Mouse (Mus musculus): ENCODE results near the gene Ube4b. TPM values are rescaled to one million over a fixed set of nuclear protein-coding genes. Genes with fewer than 3 reads are reported as not detected.

The Ube4b gene
- total RNA-seq, 2 experiments from 2014 or later: 26.3 to 31.7 TPM

Other genes starting within 250 kb of the Ube4b start
- gene Kif1b, start 119.1 kb downstream of the Ube4b start, total RNA-seq (2015): 25.6 and 26.3 TPM in 2 replicates
- 30.2 and 37.3 TPM in 2 replicates for gene Kif1b, start 119.1 kb downstream of the Ube4b start, total RNA-seq (2017)
- not detected in 2 replicates for gene Rbp7, start 28.2 kb upstream of the Ube4b start, total RNA-seq (2015)
- gene Rbp7, start 28.2 kb upstream of the Ube4b start, total RNA-seq (2017): not detected in 2 replicates
- not detected in 2 replicates for gene Tmem274, start 50.6 kb upstream of the Ube4b start, total RNA-seq (2015)
- gene Tmem274, start 50.6 kb upstream of the Ube4b start, total RNA-seq (2017): not detected in 2 replicates
- 4.0 and 5.1 TPM in 2 replicates for gene Nmnat1, start 58.5 kb upstream of the Ube4b start, total RNA-seq (2015)
- 3.8 and 6.0 TPM in 2 replicates for gene Nmnat1, start 58.5 kb upstream of the Ube4b start, total RNA-seq (2017)
- gene Lzic, start 58.5 kb upstream of the Ube4b start, total RNA-seq (2015): 17.2 and 19.1 TPM in 2 replicates
- 22.2 and 53.8 TPM in 2 replicates for gene Lzic, start 58.5 kb upstream of the Ube4b start, total RNA-seq (2017)
- gene Ctnnbip1, start 91.5 kb upstream of the Ube4b start, total RNA-seq (2015): 6.2 and 8.4 TPM in 2 replicates
- 9.7 and 10.8 TPM in 2 replicates for gene Ctnnbip1, start 91.5 kb upstream of the Ube4b start, total RNA-seq (2017)
- 0.64 and 0.74 TPM in 2 replicates for gene Clstn1, start 159.7 kb upstream of the Ube4b start, total RNA-seq (2015)
- gene Clstn1, start 159.7 kb upstream of the Ube4b start, total RNA-seq (2017): 1.2 and 1.8 TPM in 2 replicates

Measured in megakaryocyte, adult 5-6 weeks (primary cell).